Mouse (Mus musculus) megakaryocyte, adult 5-6 weeks (primary cell): Measurements from ENCODE around the gene Eif5b. TPM values are rescaled to one million over a fixed set of nuclear protein-coding genes. Genes with fewer than 3 reads are reported as not detected.

ENCODE experiments used
- total RNA-seq, 2 experiments: library from RNA; stranded (forward) in 1 of 2; stranded (reverse) in 1 of 2; fragments of 153-499, 151-499 nt in 1 of 2; fragments of 221-1000, 200-1000 nt in 1 of 2; gene quantifications; 2 replicates each; pipeline versions ENCODE4 v1.2.3 to v1.2.4; 2015 to 2017

The Eif5b gene
- total RNA-seq, 2 experiments from 2014 or later, result 7.6 to 21.1 TPM

Other genes with a start within 250 kb of the Eif5b start
- gene Tsga10, start 131.6 kb upstream of the Eif5b start, total RNA-seq (2015), result 12.5 and 15.0 TPM in 2 replicates
- 14.1 and 14.8 TPM in 2 replicates for gene Tsga10, start 131.6 kb upstream of the Eif5b start, total RNA-seq (2017)
- gene Lipt1, start 126.3 kb upstream of the Eif5b start, total RNA-seq (2015), result 1.9 and 2.0 TPM in 2 replicates
- 0.22 and 1.5 TPM in 2 replicates for gene Lipt1, start 126.3 kb upstream of the Eif5b start, total RNA-seq (2017)
- 26.0 and 36.1 TPM in 2 replicates for gene Mitd1, start 107.6 kb upstream of the Eif5b start, total RNA-seq (2015)
- gene Mitd1, start 107.6 kb upstream of the Eif5b start, total RNA-seq (2017), result 28.3 and 30.2 TPM in 2 replicates
- 223 and 230 TPM in 2 replicates for gene Mrpl30, start 107.5 kb upstream of the Eif5b start, total RNA-seq (2015)
- 174 and 190 TPM in 2 replicates for gene Mrpl30, start 107.5 kb upstream of the Eif5b start, total RNA-seq (2017)
- gene Lyg2, start 81.5 kb upstream of the Eif5b start, total RNA-seq (2015), result not detected in 2 replicates
- not detected in 2 replicates for gene Lyg2, start 81.5 kb upstream of the Eif5b start, total RNA-seq (2017)
- gene Lyg1, start 40.3 kb upstream of the Eif5b start, total RNA-seq (2015), result not detected in 2 replicates
- gene Lyg1, start 40.3 kb upstream of the Eif5b start, total RNA-seq (2017), result not detected in 2 replicates
- 60.9 and 65.4 TPM in 2 replicates for gene Txndc9, start 117 bp upstream of the Eif5b start, total RNA-seq (2015)
- gene Txndc9, start 117 bp upstream of the Eif5b start, total RNA-seq (2017), result 48.1 and 51.9 TPM in 2 replicates
- 17.8 and 18.3 TPM in 2 replicates for gene Rev1, start 131.8 kb downstream of the Eif5b start, total RNA-seq (2015)
- gene Rev1, start 131.8 kb downstream of the Eif5b start, total RNA-seq (2017), result 20.7 and 23.0 TPM in 2 replicates